Mouse (Mus musculus): ENCODE measurements around the gene Olfm3. TPM values are rescaled to one million over a fixed set of nuclear protein-coding genes. Genes with fewer than 3 reads are reported as not detected.

The Olfm3 gene
- polyA plus RNA-seq, 1 experiment from 2014 or later, result 1.0 TPM

DNA sequence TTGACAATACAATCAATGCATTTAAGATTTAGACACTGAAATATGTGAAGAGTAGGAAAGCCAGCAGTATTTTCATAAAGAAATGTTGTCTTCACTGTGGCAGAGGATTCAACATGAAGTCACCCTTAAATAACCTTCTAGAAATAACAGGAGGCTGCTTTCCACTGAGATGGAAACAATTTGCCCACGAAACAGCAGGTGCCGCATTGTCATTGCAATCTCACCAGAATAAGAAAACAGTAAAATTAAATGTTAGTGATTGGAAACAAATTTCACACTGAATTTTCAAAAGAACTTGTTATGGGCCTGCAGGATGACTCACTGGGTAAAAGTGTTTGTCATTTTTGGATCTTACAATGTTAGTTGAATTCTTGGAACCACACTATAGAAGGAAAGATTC is 29.0 kb downstream of the Olfm3 start:
- Histone ChIP-seq H3K4me3 (ENCODE audit: low read depth, low read length) (no peak overlapping the region), H3K4me2 (ENCODE audit: low read depth, low read length, severe bottlenecking) (no peak overlapping the region), H3K4me1 (replicated peaks; ENCODE audit: control insufficient read depth, insufficient read depth, low read length) (no peaks in the 10 kb centered on the region), H3K9ac (ENCODE audit: low read length) (no peak overlapping the region), H3K36me3 (ENCODE audit: control insufficient read depth, insufficient read depth, low read length) (no peaks in the 10 kb centered on the region), H3K27me3 (ENCODE audit: control insufficient read depth, insufficient read depth, low read length) (no peaks in the 10 kb centered on the region), H3K27ac (ENCODE audit: low read depth, low read length) (no peak overlapping the region), H3K9me3 (ENCODE audit: control insufficient read depth, low read length) (no peaks in the 10 kb centered on the region)
- ATAC-seq (replicated peaks; ENCODE audit: low FRiP score) (no peak), DNase-seq (ENCODE audit: low spot score) (no peak)
- WGBS, result 94% methylated on average over 2 of the region's 2 CpGs

DNA sequence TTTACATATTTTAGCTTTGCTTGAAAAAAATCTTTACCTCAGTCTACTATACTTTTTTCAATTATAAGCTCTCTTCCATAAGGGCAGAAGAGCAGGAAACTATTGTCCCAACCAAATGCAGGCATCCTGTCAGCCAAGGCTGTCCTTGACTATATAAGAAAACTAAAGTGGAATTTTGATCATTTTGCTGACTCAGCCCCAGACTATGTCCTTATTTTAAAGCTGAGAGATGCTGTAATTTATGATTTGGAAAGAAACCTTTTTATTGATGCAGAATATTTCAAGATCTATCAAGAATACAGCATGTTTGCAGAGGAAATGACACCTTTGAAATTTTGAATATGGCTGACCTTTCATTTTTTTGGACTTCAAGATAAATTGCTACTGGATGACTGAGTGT is 51.0 kb downstream of the Olfm3 start:
- Histone ChIP-seq H3K9me3 (ENCODE audit: control insufficient read depth, low read length) (no peaks in the 10 kb centered on the region), H3K4me2 (ENCODE audit: low read depth, low read length, severe bottlenecking) (no peak overlapping the region), H3K27ac (ENCODE audit: low read depth, low read length) (no peak overlapping the region), H3K9ac (ENCODE audit: low read length) (no peak overlapping the region), H3K36me3 (ENCODE audit: control insufficient read depth, insufficient read depth, low read length) (no peaks in the 10 kb centered on the region), H3K4me3 (ENCODE audit: low read depth, low read length) (no peak overlapping the region), H3K27me3 (ENCODE audit: control insufficient read depth, insufficient read depth, low read length) (no peaks in the 10 kb centered on the region), H3K4me1 (replicated peaks; ENCODE audit: control insufficient read depth, insufficient read depth, low read length) (no peaks in the 10 kb centered on the region)
- DNase-seq (ENCODE audit: low spot score), result no peak
- ATAC-seq (replicated peaks; ENCODE audit: low FRiP score), result no peak

DNA sequence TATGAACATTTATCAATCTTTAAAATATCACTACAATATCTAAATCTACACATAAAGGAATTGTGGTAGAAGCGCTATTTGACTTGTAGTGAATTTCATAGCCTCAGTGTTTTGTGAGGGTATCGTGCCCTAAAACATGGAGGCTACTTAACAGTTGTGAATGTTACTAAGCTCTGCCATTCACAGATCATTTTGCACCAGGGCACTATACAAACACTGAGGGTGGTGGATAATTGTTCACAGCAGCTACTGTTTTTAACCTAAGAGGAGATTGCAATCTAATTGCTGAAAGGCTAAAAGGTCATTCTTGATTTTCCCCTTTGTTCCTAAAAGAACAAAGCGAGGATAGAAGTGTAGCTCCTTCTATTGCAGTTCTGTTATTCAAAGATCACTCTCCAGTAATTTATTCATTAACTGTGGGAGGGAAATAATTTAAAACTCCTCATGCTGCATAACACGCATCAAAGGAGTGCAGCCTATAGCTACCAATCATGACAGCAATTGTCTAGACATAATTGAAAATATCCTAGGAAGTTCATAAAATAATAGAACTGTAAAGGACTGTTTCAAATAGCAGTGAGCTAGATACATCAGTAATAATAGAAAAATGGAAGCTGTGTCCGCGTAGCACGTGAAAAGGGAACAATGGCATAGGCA is 55.6 kb downstream of the Olfm3 start:
- no peaks in the 10 kb centered on the region for H3K36me3 ChIP-seq (ENCODE audit: control insufficient read depth, insufficient read depth, low read length)
- no peaks in the 10 kb centered on the region for H3K4me1 ChIP-seq (replicated peaks; ENCODE audit: control insufficient read depth, insufficient read depth, low read length)
- H3K9ac ChIP-seq (ENCODE audit: low read length), result no peak overlapping the region
- DNase-seq (ENCODE audit: low spot score) (no peak), ATAC-seq (replicated peaks; ENCODE audit: low FRiP score) (peak; percentile 58)
- no peaks in the 10 kb centered on the region for H3K27me3 ChIP-seq (ENCODE audit: control insufficient read depth, insufficient read depth, low read length)
- WGBS, result 38% methylated on average over 7 of the region's 7 CpGs
- no peak overlapping the region for H3K4me2 ChIP-seq (ENCODE audit: low read depth, low read length, severe bottlenecking)
- H3K27ac ChIP-seq (ENCODE audit: low read depth, low read length), result no peak overlapping the region
- no peak overlapping the region for H3K4me3 ChIP-seq (ENCODE audit: low read depth, low read length)
- no peaks in the 10 kb centered on the region for H3K9me3 ChIP-seq (ENCODE audit: control insufficient read depth, low read length)

DNA sequence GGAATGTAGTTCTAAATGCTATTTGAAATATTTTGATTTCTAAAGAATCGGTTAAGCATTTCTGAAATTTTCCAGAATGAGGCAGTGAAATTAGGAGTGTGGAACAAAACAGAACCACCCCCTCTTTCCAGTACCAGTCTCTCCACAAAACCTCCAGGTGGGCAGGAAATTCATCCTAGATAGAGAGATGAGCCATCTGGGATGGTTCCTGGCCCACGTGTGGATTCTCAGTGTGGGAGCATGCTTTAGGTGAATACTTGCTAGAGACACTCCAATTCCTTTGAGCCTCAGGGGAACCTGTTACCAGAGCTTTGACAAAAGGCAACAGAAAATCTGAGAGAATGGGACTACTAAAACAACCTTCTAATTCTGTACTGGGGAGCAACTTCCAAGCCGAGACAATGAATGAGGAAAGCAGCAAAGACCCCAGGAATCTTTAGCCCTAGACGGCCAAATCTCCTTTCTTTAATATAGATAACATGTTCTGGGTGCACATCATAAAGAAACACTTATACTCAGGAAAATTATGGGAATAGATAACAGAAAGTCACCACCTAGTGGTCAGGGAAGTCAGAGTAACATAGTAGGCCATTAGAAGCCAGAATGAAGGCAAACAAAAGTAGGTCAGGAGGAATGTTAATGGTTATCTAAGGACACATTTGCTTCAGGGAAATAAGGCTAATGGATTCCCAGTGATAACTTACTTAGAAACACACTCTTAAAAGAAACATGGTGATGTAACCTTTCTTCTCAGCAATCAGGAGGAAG is 58.6 kb downstream of the Olfm3 start:
- WGBS, result 73% methylated on average over 4 of the region's 4 CpGs
- Histone ChIP-seq H3K27me3 (ENCODE audit: control insufficient read depth, insufficient read depth, low read length) (no peaks in the 10 kb centered on the region), H3K4me1 (replicated peaks; ENCODE audit: control insufficient read depth, insufficient read depth, low read length) (no peaks in the 10 kb centered on the region), H3K4me2 (ENCODE audit: low read depth, low read length, severe bottlenecking) (no peak overlapping the region), H3K4me3 (ENCODE audit: low read depth, low read length) (no peak overlapping the region), H3K9me3 (ENCODE audit: control insufficient read depth, low read length) (no peaks in the 10 kb centered on the region), H3K36me3 (ENCODE audit: control insufficient read depth, insufficient read depth, low read length) (no peaks in the 10 kb centered on the region), H3K27ac (ENCODE audit: low read depth, low read length) (no peak overlapping the region), H3K9ac (ENCODE audit: low read length) (no peak overlapping the region)
- DNase-seq (ENCODE audit: low spot score) (no peak), ATAC-seq (replicated peaks; ENCODE audit: low FRiP score) (no peak)

DNA sequence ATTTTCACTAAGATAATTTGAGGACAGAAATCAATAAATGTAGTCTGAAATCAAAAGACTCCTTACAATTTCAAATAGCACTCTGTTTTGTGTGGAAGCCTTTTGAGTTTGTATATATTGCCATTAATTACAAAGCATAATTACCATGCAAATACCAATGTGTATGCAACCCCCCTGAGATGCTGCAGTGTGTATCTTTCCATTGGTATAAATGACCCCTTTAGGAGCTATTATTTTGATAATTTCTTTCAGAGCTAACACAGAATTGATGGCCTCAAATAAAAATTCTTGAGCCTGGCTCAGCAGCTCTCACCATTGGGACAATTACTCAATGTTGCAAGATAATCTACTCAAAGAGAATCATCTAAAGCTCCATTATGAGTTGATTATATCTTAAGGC is 67.3 kb downstream of the Olfm3 start:
- no peak for DNase-seq (ENCODE audit: low spot score)
- H3K27me3 ChIP-seq (ENCODE audit: control insufficient read depth, insufficient read depth, low read length), result no peaks in the 10 kb centered on the region
- H3K4me3 ChIP-seq (ENCODE audit: low read depth, low read length), result no peak overlapping the region
- H3K36me3 ChIP-seq (ENCODE audit: control insufficient read depth, insufficient read depth, low read length), result no peaks in the 10 kb centered on the region
- H3K4me2 ChIP-seq (ENCODE audit: low read depth, low read length, severe bottlenecking), result no peak overlapping the region
- no peak overlapping the region for H3K27ac ChIP-seq (ENCODE audit: low read depth, low read length)
- no peak for ATAC-seq (replicated peaks; ENCODE audit: low FRiP score)
- no peak overlapping the region for H3K9ac ChIP-seq (ENCODE audit: low read length)
- H3K9me3 ChIP-seq (ENCODE audit: control insufficient read depth, low read length), result no peaks in the 10 kb centered on the region
- no peaks in the 10 kb centered on the region for H3K4me1 ChIP-seq (replicated peaks; ENCODE audit: control insufficient read depth, insufficient read depth, low read length)

DNA sequence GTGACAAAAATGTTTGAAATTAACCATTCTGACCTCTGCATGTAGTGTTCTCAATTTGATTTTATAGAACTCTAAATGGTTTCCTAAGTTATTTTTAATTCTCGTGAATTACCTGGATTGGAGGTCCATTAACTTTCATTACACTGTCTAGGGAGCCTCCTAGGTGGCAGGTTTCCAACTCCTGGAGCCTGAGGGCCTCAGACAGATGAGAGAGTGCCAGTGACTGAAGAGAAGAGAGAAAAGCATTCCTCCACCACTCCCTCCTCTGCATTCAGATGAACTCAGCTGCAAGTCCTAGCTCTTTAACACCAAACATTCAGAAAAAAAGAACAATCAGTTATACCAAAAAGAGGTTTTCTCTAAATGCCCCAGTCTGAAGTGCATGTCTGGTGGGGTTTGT is 68.6 kb downstream of the Olfm3 start:
- ATAC-seq (replicated peaks; ENCODE audit: low FRiP score), result no peak
- H3K9ac ChIP-seq (ENCODE audit: low read length), result no peak overlapping the region

DNA sequence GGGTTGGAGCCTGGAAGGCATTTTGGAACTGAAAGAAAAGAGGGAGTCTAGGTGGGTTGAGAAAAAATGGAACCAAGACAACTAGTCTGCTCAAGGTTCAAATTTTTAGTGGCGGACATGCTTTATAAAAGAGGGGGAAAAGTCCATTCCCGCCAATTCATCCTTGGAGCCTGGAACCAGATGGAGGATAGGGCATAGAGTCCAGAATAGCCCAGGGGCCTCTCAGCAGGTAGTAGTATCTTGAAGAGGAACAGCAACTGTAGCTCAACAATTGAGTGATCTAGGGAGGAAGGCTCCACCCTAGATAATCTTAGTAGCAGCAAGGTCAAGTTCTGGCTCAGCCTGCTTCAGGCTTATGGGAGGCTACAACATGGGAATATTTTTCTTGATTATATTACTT is 87.0 kb downstream of the Olfm3 start:
- no peaks in the 10 kb centered on the region for H3K9me3 ChIP-seq (ENCODE audit: control insufficient read depth, low read length)
- H3K4me3 ChIP-seq (ENCODE audit: low read depth, low read length), result no peak overlapping the region
- DNase-seq (ENCODE audit: low spot score) (no peak), ATAC-seq (replicated peaks; ENCODE audit: low FRiP score) (no peak)
- no peaks in the 10 kb centered on the region for H3K4me1 ChIP-seq (replicated peaks; ENCODE audit: control insufficient read depth, insufficient read depth, low read length)
- no peak overlapping the region for H3K27ac ChIP-seq (ENCODE audit: low read depth, low read length)
- H3K36me3 ChIP-seq (ENCODE audit: control insufficient read depth, insufficient read depth, low read length), result no peaks in the 10 kb centered on the region
- WGBS, result 89% methylated on average over 2 of the region's 2 CpGs
- no peaks in the 10 kb centered on the region for H3K27me3 ChIP-seq (ENCODE audit: control insufficient read depth, insufficient read depth, low read length)
- H3K9ac ChIP-seq (ENCODE audit: low read length), result no peak overlapping the region
- H3K4me2 ChIP-seq (ENCODE audit: low read depth, low read length, severe bottlenecking), result no peak overlapping the region

More for the DNA sequence above, 68.6 kb downstream of the Olfm3 start:
- Histone ChIP-seq H3K9me3 (ENCODE audit: control insufficient read depth, low read length) (no peaks in the 10 kb centered on the region), H3K36me3 (ENCODE audit: control insufficient read depth, insufficient read depth, low read length) (no peaks in the 10 kb centered on the region), H3K4me1 (replicated peaks; ENCODE audit: control insufficient read depth, insufficient read depth, low read length) (no peaks in the 10 kb centered on the region), H3K4me3 (ENCODE audit: low read depth, low read length) (no peak overlapping the region), H3K4me2 (ENCODE audit: low read depth, low read length, severe bottlenecking) (no peak overlapping the region), H3K27me3 (ENCODE audit: control insufficient read depth, insufficient read depth, low read length) (no peaks in the 10 kb centered on the region), H3K27ac (ENCODE audit: low read depth, low read length) (no peak overlapping the region)
- no peak for DNase-seq (ENCODE audit: low spot score)
- 61% methylated on average over 1 of the region's 1 CpGs for WGBS

DNA sequence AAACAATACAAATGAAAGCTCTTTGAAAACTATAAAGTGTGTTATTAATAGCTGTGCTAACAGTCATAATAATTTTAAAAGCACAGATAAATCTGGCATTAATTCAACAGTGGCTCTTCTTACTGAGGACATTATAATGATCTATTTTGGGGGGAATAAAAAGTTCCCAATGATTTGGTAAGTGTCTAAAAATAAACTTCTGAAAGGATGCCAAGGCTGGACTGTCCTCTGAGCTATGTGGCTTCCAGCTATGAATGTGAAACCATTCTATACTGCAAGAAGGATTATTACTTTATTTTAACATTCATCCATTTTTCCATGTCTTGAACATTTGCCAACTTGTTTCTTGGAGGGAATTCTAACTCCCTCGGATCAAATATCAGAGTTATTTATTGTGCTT is 92.1 kb downstream of the Olfm3 start:
- ATAC-seq (replicated peaks; ENCODE audit: low FRiP score), result no peak
- no peak for DNase-seq (ENCODE audit: low spot score)
- Histone ChIP-seq H3K9me3 (ENCODE audit: control insufficient read depth, low read length) (no peaks in the 10 kb centered on the region), H3K4me1 (replicated peaks; ENCODE audit: control insufficient read depth, insufficient read depth, low read length) (no peaks in the 10 kb centered on the region), H3K27me3 (ENCODE audit: control insufficient read depth, insufficient read depth, low read length) (no peaks in the 10 kb centered on the region), H3K27ac (ENCODE audit: low read depth, low read length) (no peak overlapping the region), H3K9ac (ENCODE audit: low read length) (no peak overlapping the region), H3K4me3 (ENCODE audit: low read depth, low read length) (no peak overlapping the region), H3K36me3 (ENCODE audit: control insufficient read depth, insufficient read depth, low read length) (no peaks in the 10 kb centered on the region), H3K4me2 (ENCODE audit: low read depth, low read length, severe bottlenecking) (no peak overlapping the region)
- WGBS, result 80% methylated on average over 1 of the region's 1 CpGs

DNA sequence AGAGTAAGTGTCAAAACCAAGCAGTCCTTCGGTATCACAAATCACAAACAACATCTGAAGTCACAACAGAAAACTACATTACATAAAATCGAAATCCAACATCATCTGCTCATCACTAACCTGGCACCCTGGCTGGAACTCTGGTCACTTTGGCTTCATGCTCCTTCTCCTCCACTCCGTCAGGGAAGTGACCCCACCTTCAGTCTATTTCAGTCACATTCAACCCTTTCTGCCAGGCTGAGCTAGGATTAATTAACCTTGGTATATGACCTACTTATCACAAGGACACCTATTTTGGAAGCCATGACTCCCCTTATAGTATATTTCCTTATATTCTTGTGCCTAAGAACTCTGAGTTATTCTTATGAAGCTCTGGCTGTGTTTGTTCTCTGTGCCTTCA is 123.7 kb downstream of the Olfm3 start:
- Histone ChIP-seq H3K4me3 (ENCODE audit: low read depth, low read length) (no peak overlapping the region), H3K9me3 (ENCODE audit: control insufficient read depth, low read length) (no peaks in the 10 kb centered on the region), H3K27ac (ENCODE audit: low read depth, low read length) (no peak overlapping the region), H3K9ac (ENCODE audit: low read length) (no peak overlapping the region), H3K4me1 (replicated peaks; ENCODE audit: control insufficient read depth, insufficient read depth, low read length) (no peaks in the 10 kb centered on the region), H3K4me2 (ENCODE audit: low read depth, low read length, severe bottlenecking) (no peak overlapping the region), H3K36me3 (ENCODE audit: control insufficient read depth, insufficient read depth, low read length) (no peaks in the 10 kb centered on the region), H3K27me3 (ENCODE audit: control insufficient read depth, insufficient read depth, low read length) (no peaks in the 10 kb centered on the region)
- no peak for ATAC-seq (replicated peaks; ENCODE audit: low FRiP score)
- no peak for DNase-seq (ENCODE audit: low spot score)
- WGBS, result 88% methylated on average over 3 of the region's 3 CpGs
